Mouse (Mus musculus): Measurements from ENCODE around the gene Srsf4.

DNA sequence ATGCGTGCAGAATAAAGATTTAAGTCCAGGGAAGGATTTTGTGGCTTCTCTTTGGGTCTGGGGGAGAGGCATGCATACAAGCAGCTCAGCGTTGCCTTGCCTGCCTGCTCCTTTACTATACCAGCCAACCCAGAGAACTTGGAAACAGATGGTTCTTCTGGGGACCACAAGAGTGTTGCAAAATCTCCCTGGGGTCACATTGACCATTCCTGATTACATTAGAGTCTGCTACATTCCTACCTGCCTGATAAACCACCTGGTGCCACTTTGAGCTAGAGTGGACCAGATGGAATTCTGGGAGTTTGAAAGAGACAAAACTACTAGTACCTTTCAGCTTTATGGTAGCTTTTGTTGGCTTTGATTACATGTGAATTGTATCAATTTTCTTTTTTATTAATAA is 3.4 kb downstream of the Srsf4 start:
- TF ChIP-seq POLR2A (IDR thresholded peaks at IDR 0.05; ENCODE audit: extremely low read depth, insufficient read depth, low read length) (no peak), CTCF (IDR thresholded peaks at IDR 0.05; ENCODE audit: extremely low read depth, insufficient read depth, low read length) (no peak)
